Mouse (Mus musculus): ENCODE results near the gene Zfp385a. TPM values are rescaled to one million over a fixed set of nuclear protein-coding genes. Genes with fewer than 3 reads are reported as not detected.

The Zfp385a gene
- polyA plus RNA-seq, 1 experiment from 2014 or later = 20.1 TPM

DNA sequence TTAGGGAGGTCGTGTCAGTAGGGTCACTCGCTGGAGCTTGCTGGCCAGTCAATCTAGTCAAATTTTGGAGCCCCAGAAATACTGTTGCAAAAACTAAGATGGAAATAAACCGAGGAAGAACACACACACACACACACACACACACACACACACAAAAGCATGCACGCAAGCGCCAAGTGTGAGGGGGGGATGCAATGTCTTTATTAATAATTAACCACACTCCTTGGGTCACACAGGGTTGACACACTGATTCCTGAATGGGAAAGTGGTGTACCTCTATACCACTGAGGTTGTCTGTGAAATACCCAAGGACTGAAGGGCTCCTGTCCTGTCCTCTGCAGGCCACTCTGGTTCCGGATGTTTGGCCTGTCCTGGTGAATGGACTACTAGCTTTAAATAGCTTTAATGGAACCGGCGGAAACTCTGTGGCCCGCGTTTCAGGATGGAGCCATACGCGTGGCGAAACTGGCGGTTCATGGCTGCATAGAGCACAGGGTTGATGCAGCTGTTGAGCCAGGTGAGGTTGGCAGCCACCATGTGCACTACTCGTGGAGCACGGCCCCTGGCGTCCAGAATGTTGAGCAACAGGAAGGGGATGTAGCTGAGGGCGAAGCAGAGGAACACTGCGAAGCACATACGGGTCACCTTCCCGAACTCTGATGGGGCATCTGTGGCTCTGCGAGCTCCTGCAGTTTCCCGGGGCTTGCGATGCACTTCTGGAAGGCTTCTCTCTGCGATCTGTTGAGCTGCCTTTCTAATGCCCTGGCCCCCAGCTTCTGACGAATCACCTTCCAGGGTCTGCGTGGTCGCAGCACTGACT, 31.6 kb downstream of the Zfp385a start:
- H3K27ac ChIP-seq (ENCODE audit: low read depth, low read length) = no peak overlapping the region
- peak overlapping the region; percentile 47 for H3K9ac ChIP-seq (ENCODE audit: low read depth, low read length)
- 43% methylated on average over 28 of the region's 28 CpGs for WGBS
- no peak for ATAC-seq
- peaks cover 31% of the 10 kb centered on the region for H3K4me1 ChIP-seq (ENCODE audit: control insufficient read depth, insufficient read depth, low read depth, low read length)
- H3K4me3 ChIP-seq (ENCODE audit: low read length) = no peak overlapping the region
- no peaks in the 10 kb centered on the region for H3K27me3 ChIP-seq (replicated peaks; ENCODE audit: control insufficient read depth, insufficient read depth, low read length)
- H3K4me2 ChIP-seq (ENCODE audit: low read length) = peak overlapping the region; percentile 19; the same call in 1 of the 2 replicates
- H3K36me3 ChIP-seq (ENCODE audit: control insufficient read depth, insufficient read depth, low read length) = no peaks in the 10 kb centered on the region
- H3K9me3 ChIP-seq (ENCODE audit: control insufficient read depth, low read length) = no peaks in the 10 kb centered on the region

DNA sequence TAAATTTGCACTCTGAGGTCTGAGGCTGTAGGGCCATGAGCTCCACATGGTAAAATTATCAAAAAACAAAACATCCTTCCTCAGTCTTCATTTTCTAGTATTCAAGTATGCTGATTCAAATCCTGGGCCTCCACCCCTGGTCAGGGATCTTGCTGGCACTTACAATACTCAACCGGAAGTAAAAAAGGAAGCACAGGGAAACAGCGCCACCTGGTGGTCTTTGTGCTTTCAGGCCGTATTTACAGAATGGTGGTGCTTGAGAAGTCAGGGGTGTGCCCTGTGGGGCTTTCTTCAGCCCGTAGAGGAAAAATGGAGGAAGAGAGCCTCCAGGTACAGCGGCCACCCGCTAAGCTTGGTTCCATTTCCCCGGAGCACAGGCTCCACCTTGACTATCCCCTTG, 32.8 kb downstream of the Zfp385a start:
- peak overlapping the region; percentile 48; the same call in 1 of the 2 replicates for H3K9ac ChIP-seq (ENCODE audit: low read depth, low read length)
- H3K4me1 ChIP-seq (ENCODE audit: control insufficient read depth, insufficient read depth, low read depth, low read length) = peaks cover 37% of the 10 kb centered on the region
- H3K27ac ChIP-seq (ENCODE audit: low read depth, low read length) = peak overlapping the region; percentile 52
- no peaks in the 10 kb centered on the region for H3K36me3 ChIP-seq (ENCODE audit: control insufficient read depth, insufficient read depth, low read length)
- no peak overlapping the region for H3K4me3 ChIP-seq (ENCODE audit: low read length)
- H3K4me2 ChIP-seq (ENCODE audit: low read length) = no peak overlapping the region
- 1% methylated on average over 7 of the region's 7 CpGs for WGBS
- ATAC-seq = no peak
- H3K27me3 ChIP-seq (replicated peaks; ENCODE audit: control insufficient read depth, insufficient read depth, low read length) = no peaks in the 10 kb centered on the region
- H3K9me3 ChIP-seq (ENCODE audit: control insufficient read depth, low read length) = no peaks in the 10 kb centered on the region

DNA sequence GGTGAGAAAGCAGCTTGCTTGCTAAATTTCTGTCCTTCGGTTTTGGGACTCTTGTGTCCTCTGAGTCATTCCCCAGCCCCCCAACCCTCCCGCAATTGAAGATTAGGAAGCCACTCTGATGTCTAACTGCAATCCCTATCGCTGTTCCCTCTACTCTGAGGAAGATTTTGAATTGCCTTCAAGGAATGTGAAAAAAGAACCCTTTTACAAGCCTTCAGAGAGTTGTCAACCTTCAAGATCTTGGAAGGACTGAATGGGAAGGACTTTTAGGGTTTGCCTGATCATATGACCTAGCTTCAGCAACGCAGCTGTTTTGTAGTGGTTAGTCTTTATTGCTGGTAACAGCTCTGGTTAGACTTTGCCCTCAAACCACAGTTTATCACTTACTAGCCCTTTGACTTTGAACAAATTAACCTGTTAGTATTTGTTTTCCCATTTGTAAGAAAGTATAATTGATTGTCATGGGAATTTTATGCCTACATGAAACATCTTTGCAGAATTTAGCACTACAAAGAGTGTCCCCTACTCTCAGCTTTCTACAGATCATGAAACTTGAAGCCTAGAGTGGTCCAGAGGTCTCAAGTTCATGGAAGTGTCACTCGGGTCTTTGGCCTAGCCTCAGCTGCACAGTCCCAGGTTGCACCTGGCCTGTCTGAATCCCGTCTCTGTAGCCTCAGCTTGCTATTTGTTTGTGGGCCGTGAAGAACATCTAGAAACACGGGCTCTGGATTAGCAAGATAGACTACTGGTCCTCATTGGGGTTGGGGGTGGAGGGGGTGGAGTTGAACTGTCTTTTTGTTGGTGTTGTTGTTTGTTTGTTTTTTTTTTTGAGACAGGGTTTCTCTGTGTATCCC, 33.9 kb downstream of the Zfp385a start:
- H3K9ac ChIP-seq (ENCODE audit: low read depth, low read length) = peak overlapping the region; percentile 68
- H3K9me3 ChIP-seq (ENCODE audit: control insufficient read depth, low read length) = no peaks in the 10 kb centered on the region
- WGBS = 27% methylated on average over 8 of the region's 8 CpGs
- peak overlapping the region; percentile 83 for H3K4me2 ChIP-seq (ENCODE audit: low read length)
- peaks cover 47% of the 10 kb centered on the region for H3K4me1 ChIP-seq (ENCODE audit: control insufficient read depth, insufficient read depth, low read depth, low read length)
- H3K27ac ChIP-seq (ENCODE audit: low read depth, low read length) = peak overlapping the region; percentile 92
- peak overlapping the region; percentile 46 for H3K4me3 ChIP-seq (ENCODE audit: low read length)
- no peaks in the 10 kb centered on the region for H3K36me3 ChIP-seq (ENCODE audit: control insufficient read depth, insufficient read depth, low read length)
- no peak for ATAC-seq
- no peaks in the 10 kb centered on the region for H3K27me3 ChIP-seq (replicated peaks; ENCODE audit: control insufficient read depth, insufficient read depth, low read length)

DNA sequence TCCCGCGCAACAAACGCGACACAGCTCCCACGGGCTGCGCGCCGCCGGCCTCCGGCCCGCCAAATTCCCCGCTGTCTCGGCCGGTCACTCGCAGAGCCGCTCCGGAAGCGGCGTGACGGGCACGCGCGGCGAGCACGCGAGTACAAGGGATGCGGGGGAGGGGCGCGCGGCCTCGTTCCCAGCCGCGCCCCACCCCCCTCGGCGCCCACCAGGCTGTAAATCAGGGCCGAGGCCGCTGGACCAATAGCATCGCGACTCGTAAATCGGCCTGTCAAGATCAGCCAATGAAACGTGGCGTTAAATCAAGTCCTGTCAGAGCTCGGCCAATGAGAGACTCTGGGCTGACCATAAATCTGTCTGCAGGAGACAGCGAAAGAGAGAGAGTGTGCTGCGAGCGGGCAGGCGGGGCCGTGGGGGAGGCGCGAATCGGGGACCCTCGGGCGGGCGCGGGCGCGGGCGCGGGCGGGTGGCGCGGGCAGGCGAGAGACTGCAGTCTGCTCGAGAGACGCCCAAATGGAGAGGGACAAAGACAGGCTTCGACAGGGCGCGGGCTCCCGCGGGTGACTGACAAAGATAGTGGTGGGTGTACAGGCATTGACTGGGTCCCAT, 34.7 kb downstream of the Zfp385a start:
- Histone ChIP-seq H3K27me3 (replicated peaks; ENCODE audit: control insufficient read depth, insufficient read depth, low read length) (no peaks in the 10 kb centered on the region), H3K27ac (ENCODE audit: low read depth, low read length) (peak overlapping the region; percentile 97), H3K36me3 (ENCODE audit: control insufficient read depth, insufficient read depth, low read length) (no peaks in the 10 kb centered on the region), H3K4me3 (ENCODE audit: low read length) (peak overlapping the region; percentile 46), H3K9me3 (ENCODE audit: control insufficient read depth, low read length) (no peaks in the 10 kb centered on the region), H3K9ac (ENCODE audit: low read depth, low read length) (peak overlapping the region; percentile 78), H3K4me2 (ENCODE audit: low read length) (peak overlapping the region; percentile 83), H3K4me1 (ENCODE audit: control insufficient read depth, insufficient read depth, low read depth, low read length) (peaks cover 56% of the 10 kb centered on the region)
- under 1% methylated on average over 65 of the region's 71 CpGs for WGBS
- peak; percentile 97 for ATAC-seq

DNA sequence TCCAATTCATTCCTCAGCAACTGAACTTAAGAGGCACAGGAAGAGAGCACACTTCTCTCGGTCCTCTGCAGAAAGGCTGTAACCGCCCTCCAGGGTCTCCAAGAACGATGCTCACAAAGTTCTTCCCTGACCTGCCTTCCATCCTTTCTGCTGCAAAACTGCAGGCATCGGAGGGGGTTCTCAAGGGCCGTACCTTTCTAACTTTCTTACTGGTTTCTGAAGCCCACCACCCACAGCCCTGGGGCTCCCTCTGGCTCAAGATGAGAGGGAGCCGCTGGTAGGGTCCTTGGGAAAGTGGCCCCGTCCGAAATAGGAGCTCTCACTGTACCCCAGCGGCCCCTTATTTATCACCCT, 35.3 kb downstream of the Zfp385a start:
- Histone ChIP-seq H3K4me1 (ENCODE audit: control insufficient read depth, insufficient read depth, low read depth, low read length) (peaks cover 61% of the 10 kb centered on the region), H3K9ac (ENCODE audit: low read depth, low read length) (peak overlapping the region; percentile 78), H3K27me3 (replicated peaks; ENCODE audit: control insufficient read depth, insufficient read depth, low read length) (no peaks in the 10 kb centered on the region), H3K4me2 (ENCODE audit: low read length) (peak overlapping the region; percentile 83), H3K36me3 (ENCODE audit: control insufficient read depth, insufficient read depth, low read length) (no peaks in the 10 kb centered on the region), H3K4me3 (ENCODE audit: low read length) (peak overlapping the region; percentile 46), H3K9me3 (ENCODE audit: control insufficient read depth, low read length) (no peaks in the 10 kb centered on the region), H3K27ac (ENCODE audit: low read depth, low read length) (peak overlapping the region; percentile 97)
- 2% methylated on average over 9 of the region's 9 CpGs for WGBS
- no peak for ATAC-seq

DNA sequence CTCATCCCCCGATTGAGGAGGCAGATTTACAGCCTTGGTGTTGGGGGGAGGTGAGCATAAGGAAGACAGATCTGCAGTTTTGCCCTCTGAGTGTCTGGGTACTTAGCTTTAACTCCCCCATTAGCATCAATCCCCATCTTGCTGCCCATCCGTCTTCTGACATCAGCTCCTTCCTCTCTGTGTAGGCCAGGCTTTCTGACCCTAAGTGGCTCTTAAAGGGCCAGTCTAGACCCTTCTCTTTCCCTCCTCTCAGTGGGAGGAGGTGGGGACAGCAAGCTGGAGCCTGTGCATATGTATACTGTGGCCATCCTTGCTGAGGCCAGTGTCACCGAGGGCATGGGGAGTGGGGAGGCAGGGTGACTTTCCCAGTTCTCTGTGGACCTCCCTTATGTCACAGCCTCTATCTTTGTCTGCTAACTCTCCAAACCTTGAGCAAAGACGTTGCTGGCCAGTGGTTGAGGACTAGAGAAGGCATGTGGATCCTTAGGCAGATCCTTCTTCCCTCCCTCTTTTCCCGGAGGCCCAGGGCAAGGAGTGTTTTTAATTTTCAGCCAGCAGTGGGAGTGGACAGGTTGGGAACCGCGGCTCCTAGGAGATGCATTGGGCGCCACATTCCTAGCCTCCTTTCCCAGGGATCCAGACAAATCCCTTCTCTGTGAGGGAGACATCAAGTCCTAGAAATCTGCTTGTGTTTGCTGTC, 35.8 kb downstream of the Zfp385a start:
- no peak for ATAC-seq
- Histone ChIP-seq H3K4me3 (ENCODE audit: low read length) (peak overlapping the region; percentile 46), H3K9ac (ENCODE audit: low read depth, low read length) (peak overlapping the region; percentile 78), H3K27ac (ENCODE audit: low read depth, low read length) (peak overlapping the region; percentile 97), H3K9me3 (ENCODE audit: control insufficient read depth, low read length) (no peaks in the 10 kb centered on the region), H3K27me3 (replicated peaks; ENCODE audit: control insufficient read depth, insufficient read depth, low read length) (no peaks in the 10 kb centered on the region), H3K4me2 (ENCODE audit: low read length) (peak overlapping the region; percentile 83), H3K36me3 (ENCODE audit: control insufficient read depth, insufficient read depth, low read length) (no peaks in the 10 kb centered on the region), H3K4me1 (ENCODE audit: control insufficient read depth, insufficient read depth, low read depth, low read length) (peaks cover 66% of the 10 kb centered on the region)
- 9% methylated on average over 8 of the region's 8 CpGs for WGBS

DNA sequence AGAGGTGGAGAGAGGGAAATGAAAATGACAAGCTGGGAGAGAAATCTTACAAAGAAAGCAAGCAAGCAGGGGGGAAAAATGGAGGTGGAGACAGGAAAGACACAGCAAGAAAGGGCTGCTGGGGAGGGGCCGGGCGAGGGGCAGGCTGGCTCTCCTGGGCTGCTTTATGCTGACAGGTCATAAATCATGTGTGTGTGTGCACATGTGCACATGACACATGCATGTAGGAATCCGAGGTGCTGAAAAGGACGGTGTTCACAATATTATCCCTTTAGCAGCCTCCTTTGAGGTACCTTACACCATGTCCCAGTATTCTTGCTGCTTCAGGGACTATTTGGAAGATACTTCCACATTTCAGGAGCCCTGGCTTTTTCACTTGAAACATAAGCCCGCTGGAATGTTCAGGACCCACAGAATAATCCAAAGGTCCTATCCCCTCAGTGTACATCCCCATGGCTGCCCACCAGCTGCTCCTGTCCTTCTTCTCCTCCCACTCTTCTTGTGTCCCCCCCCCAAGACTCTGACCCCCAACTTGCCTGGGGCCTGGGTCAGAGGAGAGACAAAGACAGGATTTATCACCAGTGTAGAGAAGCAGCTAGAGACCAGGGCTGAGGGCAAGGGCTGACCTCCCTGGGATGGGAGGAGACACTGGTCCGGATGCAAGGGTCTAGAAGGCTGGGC, 37.4 kb downstream of the Zfp385a start:
- peak overlapping the region; percentile 41 for H3K9ac ChIP-seq (ENCODE audit: low read depth, low read length)
- no peaks in the 10 kb centered on the region for H3K36me3 ChIP-seq (ENCODE audit: control insufficient read depth, insufficient read depth, low read length)
- ATAC-seq = no peak

DNA sequence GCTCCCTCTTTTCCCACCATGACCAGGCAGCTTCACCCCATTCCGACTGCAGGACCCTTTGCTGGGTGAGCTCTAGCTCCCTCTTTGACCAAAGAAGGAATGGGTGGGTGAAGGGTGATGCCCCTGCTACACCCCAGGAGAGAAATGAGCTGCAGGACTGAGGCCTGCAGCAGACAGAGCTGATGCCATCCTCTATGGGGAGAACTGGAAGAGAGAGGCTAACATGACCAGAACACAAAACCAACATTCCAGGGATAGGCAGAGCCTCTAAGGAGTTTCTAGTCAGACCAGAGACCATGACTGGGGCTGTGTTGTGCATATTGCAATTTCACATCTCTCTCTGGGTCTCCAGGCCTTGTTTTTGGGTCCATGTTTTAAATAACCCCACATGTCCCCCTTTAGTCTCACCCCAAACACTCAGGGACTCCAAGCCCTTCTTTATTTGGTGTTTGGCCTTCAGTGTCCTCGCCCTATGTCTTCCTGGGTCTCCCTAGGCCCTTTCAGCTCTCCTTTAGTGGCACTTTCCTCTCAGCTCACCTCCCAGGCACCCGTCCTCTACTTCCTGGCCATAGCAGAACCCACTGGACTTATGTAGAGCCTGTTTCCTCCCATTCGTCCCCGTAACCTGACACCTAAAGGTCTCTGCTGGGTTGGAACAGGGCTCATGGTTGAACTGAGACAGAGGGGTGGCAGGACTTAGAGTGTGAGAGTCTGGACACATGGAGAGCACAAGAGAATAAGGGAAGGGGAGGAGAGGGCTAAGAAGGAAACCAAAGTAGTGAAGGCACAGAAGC, 38.1 kb downstream of the Zfp385a start:
- Histone ChIP-seq H3K4me1 (ENCODE audit: control insufficient read depth, insufficient read depth, low read depth, low read length) (peaks cover 73% of the 10 kb centered on the region), H3K4me3 (ENCODE audit: low read length) (no peak overlapping the region), H3K4me2 (ENCODE audit: low read length) (no peak overlapping the region), H3K9ac (ENCODE audit: low read depth, low read length) (peak overlapping the region; percentile 41), H3K27me3 (replicated peaks; ENCODE audit: control insufficient read depth, insufficient read depth, low read length) (no peaks in the 10 kb centered on the region), H3K36me3 (ENCODE audit: control insufficient read depth, insufficient read depth, low read length) (no peaks in the 10 kb centered on the region), H3K9me3 (ENCODE audit: control insufficient read depth, low read length) (no peaks in the 10 kb centered on the region), H3K27ac (ENCODE audit: low read depth, low read length) (peak overlapping the region; percentile 97)
- WGBS = 27% methylated on average over 5 of the region's 5 CpGs
- ATAC-seq = no peak

More for the DNA sequence above, 37.4 kb downstream of the Zfp385a start:
- no peak overlapping the region for H3K4me2 ChIP-seq (ENCODE audit: low read length)
- H3K9me3 ChIP-seq (ENCODE audit: control insufficient read depth, low read length) = no peaks in the 10 kb centered on the region
- H3K27me3 ChIP-seq (replicated peaks; ENCODE audit: control insufficient read depth, insufficient read depth, low read length) = no peaks in the 10 kb centered on the region
- no peak overlapping the region for H3K4me3 ChIP-seq (ENCODE audit: low read length)
- 23% methylated on average over 6 of the region's 6 CpGs for WGBS
- peak overlapping the region; percentile 97 for H3K27ac ChIP-seq (ENCODE audit: low read depth, low read length)
- H3K4me1 ChIP-seq (ENCODE audit: control insufficient read depth, insufficient read depth, low read depth, low read length) = peaks cover 68% of the 10 kb centered on the region

All from hindbrain, embryonic 16.5 days (tissue).